Mouse (Mus musculus) lung, embryonic 14.5 days (tissue): ENCODE results near the gene Sez6. TPM values are rescaled to one million over a fixed set of nuclear protein-coding genes. Genes with fewer than 3 reads are reported as not detected.

Experiments used
- ATAC-seq: fragments of 200-750 bp; cut with Nextera tagmentation; 2 replicates; pipeline ENCODE4 v1.8.0; 2017; ENCODE audit warnings: mild to moderate bottlenecking, moderate TSS enrichment, moderate library complexity; ENCODE audit not compliant: insufficient read depth
- DNase-seq: peaks from one replicate; pipeline ENCODE4 v3.0.0-alpha.2; 2015
- H3K27ac ChIP-seq: fragments of 300-500 bp; sonication (generic); 2 replicates; pipeline ENCODE4 v1.5.1; 2014; ENCODE audit warnings: low read depth, mild to moderate bottlenecking, moderate library complexity
- H3K27me3 ChIP-seq: fragments of 300-500 bp; sonication (generic); 2 replicates; pipeline ENCODE4 v1.6.1; 2014; ENCODE audit warnings: low read length, control low read depth; ENCODE audit not compliant: insufficient read depth
- H3K36me3 ChIP-seq: fragments of 300-500 bp; sonication (generic); 2 replicates; pipeline ENCODE4 v1.6.1; 2014; ENCODE audit warnings: control low read depth; ENCODE audit not compliant: insufficient read depth
- H3K4me1 ChIP-seq: fragments of 300-500 bp; sonication (generic); 2 replicates; pipeline ENCODE4 v1.6.1; 2014; ENCODE audit warnings: antibody characterized with exemption, control low read depth; ENCODE audit not compliant: insufficient read depth
- H3K4me2 ChIP-seq: fragments of 300-500 bp; sonication (generic); 2 replicates; pipeline ENCODE4 v1.6.1; 2014; ENCODE audit warnings: mild to moderate bottlenecking
- H3K4me3 ChIP-seq: fragments of 300-500 bp; sonication (generic); 2 replicates; pipeline ENCODE4 v1.5.1; 2014; ENCODE audit warnings: low read depth, low read length
- H3K9ac ChIP-seq: fragments of 300-500 bp; sonication (generic); 2 replicates; pipeline ENCODE4 v1.6.1; 2014
- H3K9me3 ChIP-seq: fragments of 300-500 bp; sonication (generic); 2 replicates; pipeline ENCODE4 v1.6.1; 2016; ENCODE audit warnings: low read depth, low read length, control low read depth
- CTCF ChIP-seq: IDR thresholded peaks from 2 replicates; pipeline ENCODE4 v1.5.1; 2016; ENCODE audit warnings: antibody characterized with exemption, low read depth
- whole genome bisulfite sequencing: fragments of 180-500 bp; shearing (Covaris S2); extraction: QIAGEN DNeasy Blood & Tissue Kit; methylation state at CpG from one replicate; pipeline ENCODE4 v1.1.7; 2014; 5-methylcytosine and 5-hydroxymethylcytosine counted together
- polyA plus RNA-seq: library from polyadenylated mRNA; unstranded; fragments of >200 nt; fragmentation: Nextera tagmentation; extraction: Ambion mirVana; gene quantifications from 2 replicates; pipeline ENCODE4 v1.2.1, GENCODE M21; 2014

Sez6 gene
- polyA plus RNA-seq, 1 experiment from 2014 or later: 0.22 TPM

- H3K36me3 ChIP-seq: peaks cover 31% of the 10 kb centered on the region
- H3K9me3 ChIP-seq: no peaks in the 10 kb centered on the region
- WGBS: under 1% methylated on average over 13 of the region's 13 CpGs
- peak overlapping the region; percentile 98 for H3K27ac ChIP-seq
- H3K4me3 ChIP-seq: peak overlapping the region; percentile 98
- H3K9ac ChIP-seq: peak overlapping the region; percentile 96
- DNase-seq: peak; percentile 52
- H3K4me1 ChIP-seq: no peaks in the 10 kb centered on the region
- H3K4me2 ChIP-seq: peak overlapping the region; percentile 80
- H3K27me3 ChIP-seq: no peaks in the 10 kb centered on the region
- TF ChIP-seq CTCF: no peak
- ATAC-seq: no peak
These were observed 54.2 kb downstream of the Sez6 start for GRCm38 (mm10) chr11:77984836-77985231.

DNA sequence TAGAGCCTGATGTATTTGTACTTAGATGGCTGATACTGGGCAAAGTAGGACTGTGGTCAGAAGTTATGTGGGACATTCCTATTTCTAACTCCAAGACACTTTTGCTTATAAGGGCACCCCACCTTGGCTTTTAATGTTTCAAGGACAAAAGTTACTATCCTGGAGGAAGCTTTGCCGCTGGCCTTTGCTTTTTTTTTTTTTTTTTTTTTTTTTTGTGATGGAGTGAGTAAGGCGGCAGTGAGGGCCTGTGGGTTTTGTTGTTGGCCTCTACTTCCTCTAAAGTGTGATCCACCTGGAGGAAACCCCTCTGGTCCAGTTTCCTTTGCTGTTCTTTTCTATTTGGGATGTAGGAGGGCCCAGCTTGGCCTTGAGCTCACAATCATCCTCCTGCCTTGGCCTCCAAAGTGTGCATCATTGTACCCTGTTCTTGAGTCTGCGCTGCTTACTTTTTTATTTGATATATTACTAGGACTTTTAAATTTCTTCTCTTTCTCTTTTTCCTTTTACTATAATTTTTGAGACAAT, 55.0 kb downstream of the Sez6 start:
- H3K27ac ChIP-seq: no peak overlapping the region
- 78% methylated on average over 3 of the region's 3 CpGs for WGBS
- ATAC-seq (no peak), DNase-seq (no peak)
- TF ChIP-seq CTCF: no peak
- H3K36me3 ChIP-seq: peaks cover 36% of the 10 kb centered on the region
- no peaks in the 10 kb centered on the region for H3K27me3 ChIP-seq
- no peaks in the 10 kb centered on the region for H3K4me1 ChIP-seq
- no peaks in the 10 kb centered on the region for H3K9me3 ChIP-seq
- H3K4me2 ChIP-seq: peak overlapping the region; percentile 80
- H3K9ac ChIP-seq: peak overlapping the region; percentile 96
- peak overlapping the region; percentile 98 for H3K4me3 ChIP-seq

DNA sequence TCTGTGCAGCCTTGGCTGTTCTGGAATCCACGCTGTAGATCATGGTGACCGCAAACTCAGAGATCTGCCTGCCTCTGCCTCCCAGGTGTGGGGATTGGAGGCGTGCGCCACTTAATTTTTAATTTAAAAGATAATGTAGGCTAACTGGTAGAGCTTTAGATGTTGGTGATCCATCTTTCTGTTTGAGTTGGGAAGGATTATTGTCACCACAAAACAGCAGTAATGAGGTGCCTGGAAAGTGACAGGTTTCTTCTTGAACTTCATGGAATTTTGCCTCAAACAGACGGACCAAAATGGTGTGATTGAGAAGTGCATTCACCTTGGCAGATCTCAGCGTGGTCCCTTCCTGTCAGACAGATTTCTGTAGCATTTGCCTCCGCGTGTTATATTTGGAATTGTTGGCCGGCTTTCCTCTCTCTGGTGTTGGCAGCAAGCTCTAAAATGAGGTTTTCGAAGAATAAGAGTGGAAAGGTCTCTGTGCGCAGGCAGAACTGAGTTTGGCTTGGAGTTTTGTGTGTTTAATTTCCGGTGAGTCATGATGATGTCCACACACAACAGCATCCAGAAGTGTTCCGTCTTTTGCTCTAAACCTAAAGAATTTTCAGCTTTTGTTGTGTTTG, 58.6 kb downstream of the Sez6 start:
- H3K4me3 ChIP-seq: no peak overlapping the region
- peaks cover 54% of the 10 kb centered on the region for H3K36me3 ChIP-seq
- no peaks in the 10 kb centered on the region for H3K27me3 ChIP-seq
- no peak for TF ChIP-seq CTCF
- H3K9me3 ChIP-seq: no peaks in the 10 kb centered on the region
- ATAC-seq (no peak), DNase-seq (no peak)
- H3K9ac ChIP-seq: no peak overlapping the region
- no peak overlapping the region for H3K27ac ChIP-seq
- WGBS: 84% methylated on average over 13 of the region's 13 CpGs
- H3K4me1 ChIP-seq: no peaks in the 10 kb centered on the region
- no peak overlapping the region for H3K4me2 ChIP-seq

DNA sequence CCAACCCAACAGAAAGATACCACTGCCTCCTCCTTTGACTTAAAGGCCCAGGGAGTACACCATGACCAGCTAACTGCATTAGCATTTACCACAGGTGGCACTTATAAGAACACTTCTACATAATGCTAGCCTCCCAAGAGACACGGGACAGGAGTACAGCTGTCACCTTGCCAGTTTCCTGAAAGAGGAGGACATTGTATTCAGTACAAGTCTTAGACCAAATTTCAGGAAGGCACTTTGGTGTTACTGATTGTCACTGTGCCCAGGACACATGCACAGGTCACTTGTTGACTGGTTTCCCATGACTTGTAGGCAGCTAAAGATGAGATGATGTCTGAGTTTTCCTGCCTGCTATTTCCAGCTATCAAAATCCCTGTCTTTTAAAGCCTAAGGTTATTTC, 65.0 kb downstream of the Sez6 start:
- 78% methylated on average over 1 of the region's 1 CpGs for WGBS
- ATAC-seq: no peak

DNA sequence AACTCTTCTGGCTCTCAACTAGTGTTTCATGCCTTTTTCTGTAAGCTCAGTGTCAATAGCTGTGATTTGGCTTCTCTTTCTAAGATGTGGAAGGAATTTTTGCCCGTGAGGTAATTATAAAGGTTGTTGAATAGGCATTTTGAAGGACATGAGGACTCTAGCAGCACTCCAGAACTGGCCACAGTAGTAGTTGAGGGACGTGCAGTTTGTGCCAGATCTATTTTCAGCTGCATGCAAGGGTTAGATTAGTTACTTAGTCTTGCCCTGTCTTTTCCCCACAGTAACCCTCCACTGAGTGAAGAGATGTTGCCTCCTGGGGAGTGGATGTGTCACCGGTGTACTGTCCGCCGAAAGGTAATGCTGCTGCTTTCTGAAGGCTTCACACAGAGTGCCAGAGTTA, 75.8 kb downstream of the Sez6 start:
- Histone ChIP-seq H3K4me3 (no peak overlapping the region), H3K4me1 (no peaks in the 10 kb centered on the region), H3K4me2 (no peak overlapping the region), H3K9ac (no peak overlapping the region), H3K27me3 (no peaks in the 10 kb centered on the region), H3K27ac (no peak overlapping the region), H3K9me3 (no peaks in the 10 kb centered on the region), H3K36me3 (peaks cover 64% of the 10 kb centered on the region)
- no peak for ATAC-seq
- no peak for TF ChIP-seq CTCF
- no peak for DNase-seq
- 89% methylated on average over 5 of the region's 5 CpGs for whole genome bisulfite sequencing

More for the DNA sequence above, 65.0 kb downstream of the Sez6 start:
- Histone ChIP-seq H3K9me3 (no peaks in the 10 kb centered on the region), H3K27me3 (no peaks in the 10 kb centered on the region), H3K27ac (no peak overlapping the region), H3K4me3 (no peak overlapping the region), H3K36me3 (peaks cover 46% of the 10 kb centered on the region), H3K4me2 (no peak overlapping the region), H3K4me1 (no peaks in the 10 kb centered on the region), H3K9ac (no peak overlapping the region)
- no peak for TF ChIP-seq CTCF
- no peak for DNase-seq

GRCm38 (mm10) chr11:78019676-78020075, 89.1 kb downstream of the Sez6 start:
- Histone ChIP-seq H3K9me3 (no peaks in the 10 kb centered on the region), H3K27ac (no peak overlapping the region), H3K36me3 (peaks cover 94% of the 10 kb centered on the region), H3K9ac (no peak overlapping the region), H3K4me1 (no peaks in the 10 kb centered on the region), H3K4me3 (no peak overlapping the region), H3K4me2 (no peak overlapping the region), H3K27me3 (no peaks in the 10 kb centered on the region)
- peak; percentile 94 for TF ChIP-seq CTCF
- 18% methylated on average over 4 of the region's 4 CpGs for WGBS
- DNase-seq (peak; percentile 93), ATAC-seq (peak; percentile 69; the same call in 1 of the 2 replicates)

DNA sequence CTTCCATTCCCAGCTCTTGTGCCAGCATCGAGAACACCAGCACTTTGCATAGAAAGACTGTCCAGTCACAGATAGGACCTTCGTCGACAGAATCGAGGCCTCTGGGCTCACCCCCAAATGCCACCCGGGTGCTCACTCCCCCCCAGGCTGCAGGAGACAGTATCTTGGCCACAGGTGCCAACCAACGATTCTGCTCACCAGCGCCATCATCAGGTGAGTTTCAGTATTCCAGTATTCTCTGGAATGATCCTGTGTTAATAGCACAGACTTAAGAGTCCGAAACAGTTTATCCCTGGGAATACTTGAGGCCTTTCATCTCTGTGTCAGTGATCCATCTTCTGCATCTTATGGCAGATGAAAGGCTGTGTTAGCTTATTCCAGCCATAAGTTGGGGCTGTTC, 93.0 kb downstream of the Sez6 start:
- Histone ChIP-seq H3K9me3 (no peaks in the 10 kb centered on the region), H3K4me1 (no peaks in the 10 kb centered on the region), H3K4me3 (no peak overlapping the region), H3K9ac (no peak overlapping the region), H3K4me2 (no peak overlapping the region), H3K36me3 (peaks cover 92% of the 10 kb centered on the region), H3K27ac (no peak overlapping the region), H3K27me3 (no peaks in the 10 kb centered on the region)
- 80% methylated on average over 8 of the region's 8 CpGs for WGBS
- peak; percentile 42 for TF ChIP-seq CTCF
- DNase-seq (peak; percentile 48), ATAC-seq (no peak)

Other genes with a start within 250 kb of the Sez6 start
- gene Nufip2, start 244.6 kb upstream of the Sez6 start, polyA plus RNA-seq: 6.5 and 7.5 TPM in 2 replicates
- gene Cryba1, start 205.5 kb upstream of the Sez6 start, polyA plus RNA-seq: not detected in 2 replicates
- 32.2 and 35.0 TPM in 2 replicates for gene Myo18a, start 167.6 kb upstream of the Sez6 start, polyA plus RNA-seq
- 1.1 and 1.5 TPM in 2 replicates for gene Gm10277, start 143.1 kb upstream of the Sez6 start, polyA plus RNA-seq
- gene Pipox, start 36.7 kb upstream of the Sez6 start, polyA plus RNA-seq: 0.88 and 1.6 TPM in 2 replicates
- 15.9 and 20.6 TPM in 2 replicates for gene Phf12, start 52.0 kb downstream of the Sez6 start, polyA plus RNA-seq
- gene Dhrs13, start 101.5 kb downstream of the Sez6 start, polyA plus RNA-seq: 17.7 and 22.7 TPM in 2 replicates
- 51.4 and 57.4 TPM in 2 replicates for gene Flot2, start 107.1 kb downstream of the Sez6 start, polyA plus RNA-seq
- 37.5 and 38.5 TPM in 2 replicates for gene Eral1, start 149.6 kb downstream of the Sez6 start, polyA plus RNA-seq
- gene Fam222b, start 163.9 kb downstream of the Sez6 start, polyA plus RNA-seq: 17.8 and 17.9 TPM in 2 replicates
- gene Traf4, start 234.8 kb downstream of the Sez6 start, polyA plus RNA-seq: 73.8 and 75.6 TPM in 2 replicates
- 15.3 and 17.2 TPM in 2 replicates for gene Nek8, start 245.9 kb downstream of the Sez6 start, polyA plus RNA-seq
- 19.2 and 21.6 TPM in 2 replicates for gene Tlcd1, start 245.9 kb downstream of the Sez6 start, polyA plus RNA-seq